Mouse (Mus musculus) embryonic facial prominence, embryonic 15.5 days (tissue): ENCODE data around the gene Sdk1. TPM values are rescaled to one million over a fixed set of nuclear protein-coding genes. Genes with fewer than 3 reads are reported as not detected.

Experiments used
- ATAC-seq: fragments of 200-750 bp; cut with Nextera tagmentation; 2 replicates; pipeline ENCODE4 v1.8.0; 2017; ENCODE audit warnings: low read depth, moderate TSS enrichment; ENCODE audit not compliant: insufficient number of reproducible peaks, low FRiP score, low TSS enrichment
- H3K27ac ChIP-seq: fragments of 300-500 bp; sonication (generic); replicated peaks from 2 replicates; pipeline ENCODE4 v1.5.1; 2015; ENCODE audit warnings: mild to moderate bottlenecking, inconsistent platforms
- H3K27me3 ChIP-seq: fragments of 300-500 bp; sonication (generic); 2 replicates; pipeline ENCODE4 v1.6.1; 2015; ENCODE audit warnings: inconsistent platforms
- H3K36me3 ChIP-seq: fragments of 300-500 bp; sonication (generic); 2 replicates; pipeline ENCODE4 v1.6.1; 2015; ENCODE audit warnings: mild to moderate bottlenecking, inconsistent platforms
- H3K4me1 ChIP-seq: fragments of 300-500 bp; sonication (generic); 2 replicates; pipeline ENCODE4 v1.6.1; 2015; ENCODE audit warnings: inconsistent platforms
- H3K4me2 ChIP-seq: fragments of 300-500 bp; sonication (generic); replicated peaks from 2 replicates; pipeline ENCODE4 v1.6.1; 2015; ENCODE audit warnings: mild to moderate bottlenecking, inconsistent platforms
- H3K4me3 ChIP-seq: fragments of 300-500 bp; sonication (generic); replicated peaks from 2 replicates; pipeline ENCODE4 v1.5.1; 2015; ENCODE audit warnings: mild to moderate bottlenecking, inconsistent platforms
- H3K9ac ChIP-seq: fragments of 300-500 bp; sonication (generic); 2 replicates; pipeline ENCODE4 v1.6.1; 2015; ENCODE audit warnings: inconsistent platforms
- H3K9me3 ChIP-seq: fragments of 300-500 bp; sonication (generic); replicated peaks from 2 replicates; pipeline ENCODE4 v1.6.1; 2016; ENCODE audit warnings: inconsistent platforms
- WGBS: fragments of 180-500 bp; shearing (Covaris S2); methylation state at CpG from one replicate; pipeline ENCODE4 v1.1.7; 2015; 5-methylcytosine and 5-hydroxymethylcytosine counted together
- polyA plus RNA-seq: library from polyadenylated mRNA; unstranded; fragments of >200 nt; fragmentation: Nextera tagmentation; extraction: Ambion mirVana; gene quantifications from 2 replicates; pipeline ENCODE4 v1.2.1, GENCODE M21; 2015

Sdk1 gene
- polyA plus RNA-seq, 1 experiment from 2014 or later: 2.6 TPM

DNA sequence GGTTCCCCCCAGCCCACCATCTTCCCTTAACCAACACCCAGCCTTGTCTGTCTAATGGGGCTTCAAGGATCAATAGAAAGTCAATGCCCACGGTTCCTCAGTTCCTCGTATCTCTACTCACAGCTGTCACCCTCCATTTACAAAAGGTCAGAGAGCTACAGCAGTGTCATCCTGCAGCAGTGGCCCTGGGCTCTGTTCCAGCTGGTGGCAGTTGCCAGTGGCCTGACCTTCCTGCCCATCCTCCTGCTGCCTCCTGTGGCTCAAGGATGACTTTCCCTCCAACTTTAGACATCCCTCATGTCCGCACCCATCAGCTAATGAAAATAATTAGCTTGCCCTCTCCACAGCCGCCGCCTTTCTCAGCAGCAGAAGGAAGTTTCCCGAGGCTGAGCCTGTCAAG, 759.8 kb downstream of the Sdk1 start:
- Histone ChIP-seq H3K4me1 (no peaks in the 10 kb centered on the region), H3K27me3 (no peaks in the 10 kb centered on the region), H3K4me2 (no peak overlapping the region), H3K9ac (no peak overlapping the region), H3K36me3 (no peaks in the 10 kb centered on the region), H3K27ac (no peak overlapping the region), H3K4me3 (no peak overlapping the region), H3K9me3 (no peaks in the 10 kb centered on the region)
- no peak for ATAC-seq
- 55% methylated on average over 6 of the region's 6 CpGs for WGBS

DNA sequence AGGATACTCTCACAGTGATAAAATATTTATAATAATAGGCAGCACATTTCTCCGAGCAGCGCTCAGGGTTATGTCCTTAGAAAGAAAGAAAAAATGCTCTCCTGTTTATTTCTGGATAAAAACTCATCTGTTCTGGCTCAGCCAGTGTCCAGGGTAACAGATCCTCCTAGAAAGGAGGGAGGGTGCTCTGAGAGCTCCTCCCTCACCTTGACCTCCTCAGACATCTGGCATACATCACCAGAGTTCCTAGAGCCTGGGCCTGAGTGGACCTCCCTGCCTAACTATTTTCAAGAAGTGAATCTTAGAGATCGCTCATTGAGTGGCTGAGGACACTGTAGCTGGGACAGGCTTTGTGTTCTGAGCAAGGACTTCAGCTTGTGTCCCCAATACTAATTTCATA, 760.7 kb downstream of the Sdk1 start:
- no peak overlapping the region for H3K9ac ChIP-seq
- WGBS: 71% methylated on average over 3 of the region's 3 CpGs
- no peaks in the 10 kb centered on the region for H3K36me3 ChIP-seq
- H3K9me3 ChIP-seq: no peaks in the 10 kb centered on the region
- H3K27me3 ChIP-seq: no peaks in the 10 kb centered on the region
- no peak overlapping the region for H3K27ac ChIP-seq
- no peak for ATAC-seq
- H3K4me1 ChIP-seq: no peaks in the 10 kb centered on the region
- no peak overlapping the region for H3K4me3 ChIP-seq
- no peak overlapping the region for H3K4me2 ChIP-seq

DNA sequence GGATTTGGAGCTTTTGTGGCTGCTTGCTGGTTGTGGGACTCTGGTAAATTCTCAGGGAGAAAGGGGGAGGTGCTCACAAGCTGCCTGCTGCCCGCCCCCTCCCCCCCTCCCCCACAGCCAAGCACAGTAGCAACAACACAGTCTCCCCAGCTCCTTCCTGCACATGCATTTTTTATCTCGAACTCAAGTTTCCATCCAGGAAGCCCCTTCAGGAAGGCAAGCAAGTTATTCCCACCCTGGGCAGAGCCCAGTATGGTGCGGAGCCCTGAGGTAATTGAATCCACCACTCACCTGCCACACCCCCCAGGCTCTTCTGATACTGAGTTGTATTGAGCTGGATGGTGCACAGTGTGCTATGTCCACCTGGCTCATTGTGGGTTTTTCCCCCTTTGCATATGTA, 768.9 kb downstream of the Sdk1 start:
- no peak overlapping the region for H3K4me3 ChIP-seq
- ATAC-seq: no peak
- no peak overlapping the region for H3K4me2 ChIP-seq
- no peaks in the 10 kb centered on the region for H3K27me3 ChIP-seq
- H3K9ac ChIP-seq: no peak overlapping the region
- H3K4me1 ChIP-seq: 0 out of 2 replicates have a peak, but pooled peaks cover 6% of the 10 kb centered on the region
- H3K36me3 ChIP-seq: no peaks in the 10 kb centered on the region
- no peaks in the 10 kb centered on the region for H3K9me3 ChIP-seq
- no peak overlapping the region for H3K27ac ChIP-seq
- 23% methylated on average over 3 of the region's 3 CpGs for WGBS

DNA sequence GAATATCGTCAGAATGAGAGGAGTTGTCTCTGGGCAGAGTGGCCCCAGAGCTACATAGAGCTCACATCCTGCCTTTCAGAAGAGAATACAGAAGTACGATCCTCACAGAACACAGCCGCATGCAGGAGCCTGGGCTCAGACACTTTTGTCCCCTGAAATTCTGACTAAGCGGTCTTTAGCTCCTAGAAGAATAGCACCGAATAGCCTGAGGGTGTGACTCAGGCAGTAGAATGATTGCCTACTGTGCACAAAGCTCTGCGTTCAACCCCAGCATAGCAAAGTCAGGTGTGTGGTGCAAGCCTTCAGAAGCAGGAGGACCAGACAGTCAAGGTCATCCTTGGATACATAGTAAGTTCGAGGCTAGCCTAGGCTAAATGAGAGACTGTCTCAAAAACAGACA, 775.7 kb downstream of the Sdk1 start:
- WGBS: 84% methylated on average over 7 of the region's 7 CpGs
- no peak overlapping the region for H3K27ac ChIP-seq
- no peak overlapping the region for H3K9ac ChIP-seq
- H3K9me3 ChIP-seq: no peaks in the 10 kb centered on the region
- H3K36me3 ChIP-seq: no peaks in the 10 kb centered on the region
- no peak for ATAC-seq
- no peak overlapping the region for H3K4me3 ChIP-seq
- no peak overlapping the region for H3K4me2 ChIP-seq
- H3K4me1 ChIP-seq: no peaks in the 10 kb centered on the region
- H3K27me3 ChIP-seq: no peaks in the 10 kb centered on the region

DNA sequence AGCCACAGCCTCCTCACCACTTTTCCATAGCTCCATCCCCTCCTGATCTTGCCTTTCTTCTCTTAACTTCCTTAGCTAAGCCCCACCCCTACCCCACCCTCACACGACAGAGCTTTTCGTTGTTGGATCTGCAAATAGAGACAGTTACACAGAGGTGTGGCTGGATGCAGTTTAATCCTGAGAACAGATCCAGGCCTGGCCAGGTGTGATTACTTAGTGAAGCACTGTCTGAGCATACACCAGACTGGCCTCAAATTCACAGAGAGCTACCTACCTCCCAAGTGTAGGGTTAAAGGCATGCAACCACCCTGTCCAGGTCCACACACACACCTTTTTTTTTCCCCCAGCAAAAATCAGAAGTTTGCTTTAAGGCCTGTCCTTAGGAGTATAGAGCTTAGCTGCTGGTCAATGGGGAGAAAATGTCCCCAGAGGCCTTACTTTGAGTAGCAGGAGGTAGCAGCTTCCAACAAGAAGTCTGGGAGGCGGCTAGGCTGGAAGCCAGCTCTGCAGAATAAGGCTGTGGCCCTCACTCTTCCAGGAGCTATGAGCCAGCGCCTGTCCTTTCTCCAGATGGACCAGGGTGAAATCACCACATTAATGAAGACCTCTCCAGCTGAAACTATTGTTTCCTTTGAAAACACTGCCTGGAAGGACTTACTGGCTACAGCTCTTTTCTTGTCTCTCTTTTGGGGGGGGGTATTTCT, 781.7 kb downstream of the Sdk1 start:
- Histone ChIP-seq H3K4me1 (0 out of 2 replicates have a peak, but pooled peaks cover 4% of the 10 kb centered on the region), H3K4me2 (no peak overlapping the region), H3K27me3 (no peaks in the 10 kb centered on the region), H3K36me3 (no peaks in the 10 kb centered on the region), H3K9ac (no peak overlapping the region), H3K9me3 (no peaks in the 10 kb centered on the region), H3K27ac (no peak overlapping the region), H3K4me3 (no peak overlapping the region)
- 51% methylated on average over 4 of the region's 4 CpGs for WGBS
- no peak for ATAC-seq

DNA sequence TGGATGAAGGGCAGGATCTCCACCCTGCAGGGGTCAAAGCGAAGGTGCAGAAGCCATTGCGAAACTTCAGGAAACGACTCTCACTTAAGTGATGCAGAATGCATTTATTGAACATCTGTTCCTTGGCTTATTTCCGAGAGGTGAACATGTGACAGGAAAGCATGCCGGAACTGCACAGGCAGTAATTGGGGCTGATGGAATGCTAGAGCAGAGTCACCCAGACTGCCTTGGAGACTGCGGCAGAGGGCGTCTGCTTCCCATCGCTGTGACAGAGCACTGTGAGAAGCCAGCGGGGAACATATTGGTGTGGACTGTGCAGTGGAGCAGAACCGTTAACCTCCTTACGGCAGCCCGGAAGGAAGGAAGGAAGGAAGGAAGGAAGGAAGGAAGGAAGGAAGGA, 783.2 kb downstream of the Sdk1 start:
- no peak overlapping the region for H3K27ac ChIP-seq
- H3K4me2 ChIP-seq: no peak overlapping the region
- no peak overlapping the region for H3K9ac ChIP-seq
- H3K9me3 ChIP-seq: no peaks in the 10 kb centered on the region
- H3K27me3 ChIP-seq: no peaks in the 10 kb centered on the region
- H3K4me1 ChIP-seq: 0 out of 2 replicates have a peak, but pooled peaks cover 4% of the 10 kb centered on the region
- no peaks in the 10 kb centered on the region for H3K36me3 ChIP-seq
- 34% methylated on average over 12 of the region's 12 CpGs for WGBS
- ATAC-seq: no peak; the same call in 1 of the 2 replicates
- H3K4me3 ChIP-seq: no peak overlapping the region

DNA sequence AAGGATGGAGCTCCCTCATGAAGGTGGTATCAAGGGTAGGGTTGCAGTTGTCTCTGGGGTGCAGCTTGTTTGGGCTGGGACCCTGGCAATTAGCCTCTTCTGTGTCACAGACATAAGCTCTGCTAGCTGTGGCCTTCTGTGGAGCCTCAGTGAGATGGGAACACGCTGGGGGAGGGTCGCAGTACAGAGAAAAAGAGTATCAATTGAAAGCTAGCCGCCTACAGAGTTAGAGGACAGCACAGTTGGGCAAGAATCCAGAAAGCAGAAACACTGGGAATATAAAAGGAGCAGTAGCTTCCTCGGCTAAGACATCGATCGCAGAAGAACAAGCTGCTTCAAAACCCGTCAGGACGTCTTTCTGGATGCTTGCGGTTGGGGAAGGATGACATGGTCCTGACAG, 795.2 kb downstream of the Sdk1 start:
- no peak for ATAC-seq
- no peaks in the 10 kb centered on the region for H3K9me3 ChIP-seq
- H3K4me3 ChIP-seq: no peak overlapping the region
- 82% methylated on average over 9 of the region's 9 CpGs for WGBS
- no peaks in the 10 kb centered on the region for H3K36me3 ChIP-seq
- H3K27ac ChIP-seq: no peak overlapping the region
- H3K4me2 ChIP-seq: no peak overlapping the region
- no peak overlapping the region for H3K9ac ChIP-seq
- no peaks in the 10 kb centered on the region for H3K27me3 ChIP-seq
- no peaks in the 10 kb centered on the region for H3K4me1 ChIP-seq

DNA sequence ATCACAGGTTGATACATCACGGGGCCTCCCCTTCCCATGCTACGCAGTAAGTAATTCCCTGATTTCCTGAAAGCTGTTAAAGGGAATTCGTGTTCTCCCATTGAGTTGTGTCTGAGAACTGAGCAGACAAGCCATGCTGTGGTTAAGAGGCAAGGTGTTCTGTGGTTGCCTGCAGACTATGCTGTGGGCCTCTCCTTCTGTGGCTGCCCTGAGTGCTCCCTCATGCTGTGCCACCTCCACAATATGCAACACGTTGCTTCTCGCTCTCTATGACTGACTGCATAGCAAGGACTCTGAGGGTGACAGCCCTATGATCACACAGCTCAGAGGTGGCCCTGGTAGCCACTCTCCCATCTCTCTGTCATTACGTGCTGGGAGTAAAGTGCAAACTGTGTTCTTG, 797.9 kb downstream of the Sdk1 start:
- WGBS: 84% methylated on average over 6 of the region's 6 CpGs

DNA sequence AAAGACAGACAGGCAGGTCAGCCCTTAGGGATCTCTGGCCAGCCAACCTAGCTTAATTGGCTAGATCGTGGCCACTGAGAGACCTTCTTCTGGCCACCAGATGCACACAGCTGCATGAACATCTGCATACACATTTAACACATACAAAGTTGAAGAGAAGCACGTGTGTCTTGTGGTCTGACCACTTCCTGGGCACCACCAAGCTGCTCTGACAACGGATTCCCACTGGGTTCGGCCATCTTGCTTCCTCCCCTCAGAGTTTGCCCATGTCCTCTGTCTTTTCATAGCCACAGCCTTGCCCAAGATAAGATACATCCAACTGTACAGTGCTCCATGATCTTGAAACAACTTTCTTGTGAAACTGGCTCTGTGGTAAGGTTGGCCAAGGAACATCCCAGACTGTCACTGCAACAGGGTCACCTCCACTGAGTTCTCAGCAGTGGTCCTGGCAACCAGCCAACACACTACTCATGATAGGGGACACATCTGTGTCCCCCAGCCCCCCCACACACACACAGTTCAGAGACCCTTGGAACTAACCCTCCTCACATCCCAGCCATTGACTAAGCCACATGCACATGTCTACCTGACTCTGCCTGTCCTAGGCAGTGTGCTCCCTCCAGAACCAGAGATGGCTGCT, 798.7 kb downstream of the Sdk1 start:
- no peak for ATAC-seq
- Histone ChIP-seq H3K27ac (no peak overlapping the region), H3K9me3 (no peaks in the 10 kb centered on the region), H3K4me1 (no peaks in the 10 kb centered on the region), H3K4me2 (no peak overlapping the region), H3K9ac (no peak overlapping the region), H3K36me3 (no peaks in the 10 kb centered on the region), H3K27me3 (no peaks in the 10 kb centered on the region), H3K4me3 (no peak overlapping the region)
- WGBS: 79% methylated on average over 4 of the region's 4 CpGs

More for the DNA sequence above, 797.9 kb downstream of the Sdk1 start:
- H3K27me3 ChIP-seq: no peaks in the 10 kb centered on the region
- H3K36me3 ChIP-seq: no peaks in the 10 kb centered on the region
- no peak overlapping the region for H3K4me2 ChIP-seq
- ATAC-seq: no peak
- no peak overlapping the region for H3K9ac ChIP-seq
- no peaks in the 10 kb centered on the region for H3K9me3 ChIP-seq
- H3K27ac ChIP-seq: no peak overlapping the region
- H3K4me1 ChIP-seq: no peaks in the 10 kb centered on the region
- H3K4me3 ChIP-seq: no peak overlapping the region

DNA sequence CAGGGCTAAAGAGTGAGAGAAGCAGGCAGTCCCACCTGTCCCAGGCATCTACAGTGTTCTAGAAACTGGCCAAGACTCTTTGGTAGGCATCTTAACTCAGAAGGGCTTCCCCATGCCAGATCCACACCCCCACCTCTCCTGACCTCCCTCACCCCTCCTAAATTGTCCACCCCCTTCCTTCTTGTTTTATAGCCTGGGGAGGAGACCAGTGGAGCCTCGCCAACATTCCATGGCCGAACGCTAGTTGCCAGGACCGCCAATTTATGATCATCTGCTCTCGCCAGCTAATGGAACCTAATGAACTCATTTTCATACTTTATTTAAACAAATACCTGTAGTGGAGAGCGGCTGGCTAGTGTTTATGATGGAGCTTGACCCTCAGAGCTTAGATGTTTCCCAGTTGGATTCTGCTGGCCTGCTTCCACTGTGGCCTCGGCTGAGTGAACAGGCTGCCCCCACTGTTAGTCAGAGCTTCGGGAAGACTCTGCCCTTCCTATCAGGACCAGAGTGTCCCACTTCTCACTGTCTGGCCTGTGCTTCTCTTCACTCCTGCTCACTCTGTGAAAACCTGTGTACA, 800.0 kb downstream of the Sdk1 start:
- WGBS: 72% methylated on average over 8 of the region's 8 CpGs
- Histone ChIP-seq H3K9ac (no peak overlapping the region), H3K4me1 (no peaks in the 10 kb centered on the region), H3K4me3 (no peak overlapping the region), H3K27me3 (no peaks in the 10 kb centered on the region), H3K9me3 (no peaks in the 10 kb centered on the region), H3K4me2 (no peak overlapping the region), H3K36me3 (no peaks in the 10 kb centered on the region), H3K27ac (no peak overlapping the region)
- ATAC-seq: no peak

DNA sequence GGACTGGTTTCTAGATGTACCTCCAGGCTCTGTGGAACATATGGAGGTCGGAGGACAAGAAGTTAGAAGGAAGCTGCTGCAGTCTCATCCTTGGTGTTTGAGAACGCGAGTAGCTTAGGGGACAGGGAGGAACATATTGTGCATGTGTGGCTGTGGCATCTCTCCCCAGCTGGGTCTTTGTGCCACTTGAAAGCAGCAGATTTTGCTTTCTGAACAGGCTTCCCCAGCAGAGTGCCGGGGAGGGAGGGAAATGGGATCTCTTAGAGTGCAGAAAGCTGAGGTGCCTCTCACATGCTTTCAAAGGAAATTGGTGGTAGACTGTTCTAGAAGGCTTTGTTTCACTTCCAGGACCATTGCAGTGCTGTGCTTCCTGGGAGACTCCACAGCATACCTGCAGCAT, 820.5 kb downstream of the Sdk1 start:
- ATAC-seq: no peak
- no peaks in the 10 kb centered on the region for H3K4me1 ChIP-seq
- no peaks in the 10 kb centered on the region for H3K36me3 ChIP-seq
- WGBS: 63% methylated on average over 4 of the region's 4 CpGs
- no peak overlapping the region for H3K9ac ChIP-seq
- H3K27ac ChIP-seq: no peak overlapping the region
- no peak overlapping the region for H3K4me2 ChIP-seq
- H3K9me3 ChIP-seq: no peaks in the 10 kb centered on the region
- no peaks in the 10 kb centered on the region for H3K27me3 ChIP-seq
- H3K4me3 ChIP-seq: no peak overlapping the region
